In the genomic region with DNA sequence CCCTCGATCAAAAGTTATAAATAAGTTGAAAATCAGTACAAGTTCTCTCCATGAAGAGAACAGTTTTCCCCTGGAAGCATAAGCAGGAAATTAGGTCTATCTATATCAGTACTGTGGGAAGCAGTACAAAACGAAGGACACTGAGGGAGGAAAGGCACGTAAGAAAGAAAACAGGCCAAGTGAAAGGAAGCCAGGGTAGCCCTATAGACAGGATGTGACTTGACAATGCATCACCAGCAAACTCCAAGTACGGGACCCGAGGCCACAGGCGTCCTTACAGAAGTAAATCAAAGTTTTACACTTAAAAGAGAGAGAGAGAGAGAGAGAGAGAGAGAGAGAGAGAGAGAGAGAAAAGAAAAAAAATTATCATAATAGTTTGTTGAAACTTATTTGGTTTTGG, we compare ENCODE assay signal across 9 mouse cellular contexts. TPM values are rescaled to one million over a fixed set of nuclear protein-coding genes. Genes with fewer than 3 reads are reported as not detected.
DNase-seq lines count a peak whose midpoint lies in the region; ATAC-seq and TF ChIP-seq lines count a peak whose summit lies in the region.
"Had no signal": no experiment of that assay in that cellular context is flagged by ENCODE, and none has a peak within 500 bp of the region (broad histone marks: within the 10 kb centered on the region; RNA-seq: fewer than 3 reads in every experiment).

No protein-coding gene starts in this region.

- peaks cover 8% of the 10 kb centered on the region; the same call in 1 of the 2 replicates for H3K27me3 ChIP-seq in liver, embryonic 11.5 days (replicated peaks; ENCODE audit: control insufficient read depth, insufficient read depth, low read length)
- H3K27me3 ChIP-seq in MEL (ENCODE audit: control insufficient read depth in 1 of 2, insufficient read depth in 2 of 2, low read length in 2 of 2) = no peaks in the 10 kb centered on the region
- no peaks in the 10 kb centered on the region for H3K27me3 ChIP-seq in heart, embryonic 15.5 days
- peaks cover 31% of the 10 kb centered on the region for H3K27me3 ChIP-seq in neural tube, embryonic 13.5 days

- no peaks in the 10 kb centered on the region for H3K36me3 ChIP-seq in liver, embryonic 11.5 days (ENCODE audit: control insufficient read depth, insufficient read depth, low read length)
- peaks cover 0 to 5% of the 10 kb centered on the region in 2 experiments; a peak in 2 of 4 replicates for H3K36me3 ChIP-seq in MEL (ENCODE audit: control insufficient read depth in 1 of 2, insufficient read depth in 2 of 2, low read length in 2 of 2)
- H3K36me3 ChIP-seq in heart, embryonic 15.5 days = no peaks in the 10 kb centered on the region
- H3K36me3 ChIP-seq in neural tube, embryonic 13.5 days = no peaks in the 10 kb centered on the region

- TF ChIP-seq EP300 in MEL (IDR thresholded peaks at IDR 0.05; ENCODE audit: low read depth in 1 of 2, low read length in 2 of 2) = no peak

- H3K4me1 ChIP-seq in liver, embryonic 11.5 days (replicated peaks; ENCODE audit: control insufficient read depth, insufficient read depth, low read length) = peaks cover 13% of the 10 kb centered on the region
- H3K4me1 ChIP-seq in MEL (ENCODE audit: control insufficient read depth in 1 of 2, insufficient read depth in 2 of 2, low read length in 2 of 2) = peaks cover 8 to 13% of the 10 kb centered on the region in 2 experiments; a peak in 3 of 4 replicates
- peaks cover 44% of the 10 kb centered on the region for H3K4me1 ChIP-seq in heart, embryonic 15.5 days (replicated peaks)
- peaks cover 56% of the 10 kb centered on the region for H3K4me1 ChIP-seq in neural tube, embryonic 13.5 days (replicated peaks)

- H3K9ac ChIP-seq in liver, embryonic 11.5 days (ENCODE audit: low read depth, low read length) = no peak overlapping the region
- H3K9ac ChIP-seq in MEL (ENCODE audit: control insufficient read depth, low read depth, low read length, poor library complexity, severe bottlenecking) = no peak overlapping the region
- H3K9ac ChIP-seq in heart, embryonic 15.5 days = peak overlapping the region; percentile 33; the same call in 1 of the 2 replicates
- H3K9ac ChIP-seq in neural tube, embryonic 13.5 days = no peak overlapping the region
- H3K9ac ChIP-seq: liver, embryonic 14.5 days had no signal

- no peak for ATAC-seq in liver, embryonic 11.5 days (replicated peaks; ENCODE audit: low FRiP score)
- ATAC-seq in heart, embryonic 15.5 days (replicated peaks; ENCODE audit: insufficient number of reproducible peaks, insufficient read depth, low FRiP score, low read depth) = no peak
- ATAC-seq in neural tube, embryonic 13.5 days (ENCODE audit: low read depth) = no peak

- H3K79me2 ChIP-seq in MEL (ENCODE audit: control insufficient read depth, insufficient read depth, low read length, poor library complexity) = peaks cover 3% of the 10 kb centered on the region; the same call in 1 of the 2 replicates

- H3K9me3 ChIP-seq in liver, embryonic 11.5 days (ENCODE audit: control insufficient read depth, low read length) = no peaks in the 10 kb centered on the region
- no peaks in the 10 kb centered on the region for H3K9me3 ChIP-seq in MEL (replicated peaks; ENCODE audit: insufficient read depth, low read length)
- no peaks in the 10 kb centered on the region for H3K9me3 ChIP-seq in heart, embryonic 15.5 days (replicated peaks)
- H3K9me3 ChIP-seq in neural tube, embryonic 13.5 days = no peaks in the 10 kb centered on the region

- DNase-seq in liver, embryonic 11.5 days (ENCODE audit: low spot score) = no peak
- DNase-seq in liver = no peak
- DNase-seq in MEL (ENCODE audit: low read depth, low spot score) = peak; percentile 43
- DNase-seq in urinary bladder, postnatal 4 days (ENCODE audit: low spot score in 2 of 2) = no peak
- DNase-seq in cerebellum, adult 11-12 months = no peak
- DNase-seq: cerebellum, adult 9-10 months had no signal

- peak overlapping the region; percentile 15; the same call in 1 of the 2 replicates for H3K4me3 ChIP-seq in liver, embryonic 11.5 days (ENCODE audit: low read depth, low read length)
- peak overlapping the region; percentile 2 to 77; a peak in 2 of 4 replicates for H3K4me3 ChIP-seq in MEL (ENCODE audit: control insufficient read depth in 1 of 2, insufficient read depth in 1 of 2, low read depth in 2 of 2, low read length in 2 of 2)
- peak overlapping the region; percentile 76; the same call in 1 of the 2 replicates for H3K4me3 ChIP-seq in heart, embryonic 15.5 days
- no peak overlapping the region for H3K4me3 ChIP-seq in neural tube, embryonic 13.5 days

- no peak for TF ChIP-seq CTCF in MEL (IDR thresholded peaks at IDR 0.05 in 2 of 3, conservative IDR thresholded peaks at IDR 0.05 in 1 of 3; ENCODE audit: control insufficient read depth in 1 of 3, insufficient read depth in 1 of 3, low read depth in 2 of 3, low read length in 3 of 3, poor library complexity in 1 of 3, severe bottlenecking in 1 of 3)

- 26% methylated on average over 6 of the region's 6 CpGs for WGBS in liver, embryonic 11.5 days
- 46% methylated on average over 6 of the region's 6 CpGs for WGBS in heart, embryonic 15.5 days
- WGBS in neural tube, embryonic 13.5 days = 34% methylated on average over 6 of the region's 6 CpGs

- peak overlapping the region; percentile 93 for H3K4me2 ChIP-seq in liver, embryonic 11.5 days
- peak overlapping the region; percentile 91 for H3K4me2 ChIP-seq in heart, embryonic 15.5 days
- peak overlapping the region; percentile 36 for H3K4me2 ChIP-seq in neural tube, embryonic 13.5 days

- H3K27ac ChIP-seq in liver, embryonic 11.5 days (ENCODE audit: low read depth, low read length) = no peak overlapping the region
- H3K27ac ChIP-seq in MEL (ENCODE audit: control insufficient read depth, low read depth, low read length) = no peak overlapping the region
- peak overlapping the region; percentile 66 for H3K27ac ChIP-seq in heart, embryonic 15.5 days
- H3K27ac ChIP-seq in neural tube, embryonic 13.5 days (replicated peaks) = no peak overlapping the region
- H3K27ac ChIP-seq: liver, embryonic 14.5 days had no signal

- TF ChIP-seq POLR2A in MEL (IDR thresholded peaks at IDR 0.05; ENCODE audit: control insufficient read depth in 1 of 2, insufficient read depth in 1 of 2, low read depth in 1 of 2, low read length in 2 of 2, poor library complexity in 1 of 2) = no peak

- no peak for TF ChIP-seq RAD21 in MEL (IDR thresholded peaks at IDR 0.05; ENCODE audit: low read depth, low read length)

TF ChIP-seq in MEL, 35 proteins besides CTCF, POLR2A, EP300 and RAD21:
- TF ChIP-seq UBTF (IDR thresholded peaks at IDR 0.05; ENCODE audit: borderline replicate concordance, insufficient read depth, low read depth, low read length) (no peak), TAL1 (IDR thresholded peaks at IDR 0.05; ENCODE audit: low read length) (no peak), ZNF384 (IDR thresholded peaks at IDR 0.05; ENCODE audit: low read depth, low read length) (peak; percentile 10; the same call in 1 of the 2 replicates), KAT2A (conservative IDR thresholded peaks at IDR 0.05; ENCODE audit: low read depth, low read length) (no peak), NELFE (IDR thresholded peaks at IDR 0.05; ENCODE audit: low read depth, low read length) (no peak)
TF ChIP-seq in MEL: peak in this region for 1.

RNA-seq across cellular contexts. Expression of a gene that starts 2.8 kb away (rescaled TPM):
- polyA plus RNA-seq in liver, embryonic 11.5 days (2014; fragmentation: Nextera tagmentation; extraction: Ambion mirVana) = 11.6 TPM in 2 replicates
- total RNA-seq in MEL (2012; rRNA removed) = 3.2 and 13.9 TPM in 2 replicates
- 10 to 100 TPM in 1 of 2 experiments, not detected in 1; 30.1 TPM for polyA plus RNA-seq in MEL (2012; ENCODE audit: insufficient read depth in 1 of 2, insufficient read length in 2 of 2, low read depth in 1 of 2, low replicate concordance in 2 of 2, missing spikeins in 1 of 2)
- 21.1 and 22.5 TPM in 2 replicates for polyA plus RNA-seq in heart, embryonic 15.5 days (2015; fragmentation: Nextera tagmentation; extraction: Ambion mirVana)
- 5.8 and 6.1 TPM in 2 replicates for polyA plus RNA-seq in neural tube, embryonic 13.5 days (2015; fragmentation: Nextera tagmentation; extraction: Ambion mirVana)

Comparison
In these comparisons a context has a peak if more than half of its experiments do, and no peak if none do; other contexts are left out.
1. H3K4me2 ChIP-seq: peak in every context shown above with its lines; median percentile 93 in liver, embryonic 11.5 days; 91 in heart, embryonic 15.5 days; 36 in neural tube, embryonic 13.5 days.